ENCODE assay signal across 13 mouse cellular contexts in genomic region chr3:52640250-52641147, GRCm38 (mm10).
DNase-seq lines count a peak whose midpoint lies in the region; ATAC-seq and TF ChIP-seq lines count a peak whose summit lies in the region.
"Had no signal": no experiment of that assay in that cellular context is flagged by ENCODE, and none has a peak within 500 bp of the region (broad histone marks: within the 10 kb centered on the region; RNA-seq: fewer than 3 reads in every experiment).

No protein-coding gene starts in this region.

- no peak overlapping the region for H3K9ac ChIP-seq in kidney, postnatal 0 days (ENCODE audit: low read depth, low read length)
- H3K9ac ChIP-seq in liver, embryonic 14.5 days (replicated peaks): no peak overlapping the region
- H3K9ac ChIP-seq: forebrain, embryonic 15.5 days; hindbrain, embryonic 15.5 days; liver, embryonic 13.5 days had no signal

- peak; percentile 27 for DNase-seq in kidney, postnatal 0 days (ENCODE audit: low spot score)
- DNase-seq in kidney, adult 8-10 months: no peak
- DNase-seq in heart, embryonic 10.5 days (ENCODE audit: low spot score): peak; percentile 77
- DNase-seq in liver, embryonic 14.5 days (ENCODE audit: low read depth in 3 of 3, low spot score in 3 of 3): no peak
- no peak for DNase-seq in adrenal gland, postnatal 4 days (ENCODE audit: low spot score in 2 of 2)
- DNase-seq in left cerebral cortex, postnatal 36 days (ENCODE audit: low spot score in 2 of 2): no peak
- DNase-seq: embryo, embryonic 11 days; liver, embryonic 13.5 days; thymus, postnatal 25 days had no signal

- H3K9me3 ChIP-seq in kidney, postnatal 0 days (replicated peaks; ENCODE audit: low read length): no peaks in the 10 kb centered on the region
- no peaks in the 10 kb centered on the region for H3K9me3 ChIP-seq in heart, embryonic 10.5 days
- no peaks in the 10 kb centered on the region for H3K9me3 ChIP-seq in liver, embryonic 14.5 days (ENCODE audit: control insufficient read depth, low read length)
- H3K9me3 ChIP-seq: forebrain, embryonic 15.5 days; hindbrain, embryonic 15.5 days; liver, embryonic 13.5 days had no signal

- WGBS in kidney, postnatal 0 days: 65% methylated on average over 16 of the region's 16 CpGs
- 35% methylated on average over 16 of the region's 16 CpGs for WGBS in heart, embryonic 10.5 days
- 18% methylated on average over 16 of the region's 16 CpGs for WGBS in liver, embryonic 14.5 days (ENCODE audit: insufficient replicate concordance)

- TF ChIP-seq CTCF in kidney, postnatal 0 days (IDR thresholded peaks at IDR 0.05; ENCODE audit: low read depth): no peak
- no peak for TF ChIP-seq CTCF in cortical plate, adult 2 months (IDR thresholded peaks at IDR 0.05; ENCODE audit: extremely low read depth, insufficient read depth, low read length)
- TF ChIP-seq CTCF in liver, embryonic 14.5 days (IDR thresholded peaks at IDR 0.05; ENCODE audit: low read depth): no peak

- H3K36me3 ChIP-seq in kidney, postnatal 0 days (ENCODE audit: insufficient read depth, low read length): no peaks in the 10 kb centered on the region
- H3K36me3 ChIP-seq in heart, embryonic 10.5 days: no peaks in the 10 kb centered on the region
- no peaks in the 10 kb centered on the region for H3K36me3 ChIP-seq in liver, embryonic 14.5 days (replicated peaks; ENCODE audit: control insufficient read depth, insufficient read depth, low read depth)
- H3K36me3 ChIP-seq: forebrain, embryonic 15.5 days; hindbrain, embryonic 15.5 days; liver, embryonic 13.5 days had no signal

- no peak overlapping the region for H3K4me2 ChIP-seq in kidney, postnatal 0 days (ENCODE audit: low read length)
- H3K4me2 ChIP-seq in liver, embryonic 14.5 days (ENCODE audit: low read depth): no peak overlapping the region
- H3K4me2 ChIP-seq: forebrain, embryonic 15.5 days; hindbrain, embryonic 15.5 days; liver, embryonic 13.5 days had no signal

- intact Hi-C loops in left cerebral cortex, postnatal 36 days (cut with DNase I): loop anchor here (5.0 kb wide), 1 partner anchor 117 kb away; no protein-coding TSS in a partner anchor

- TF ChIP-seq POLR2A in cortical plate, adult 2 months (IDR thresholded peaks at IDR 0.05; ENCODE audit: extremely low read depth, insufficient read depth, low read length): no peak

- no peak for ATAC-seq in kidney, postnatal 0 days (replicated peaks; ENCODE audit: low FRiP score, low read depth)
- ATAC-seq in liver, embryonic 14.5 days (ENCODE audit: insufficient read depth): peak; percentile 31; the same call in 1 of the 2 replicates
- no peak for ATAC-seq in granulocyte monocyte progenitor cell, adult 5-6 weeks (replicated peaks; ENCODE audit: poor library complexity, severe bottlenecking)
- ATAC-seq: forebrain, embryonic 15.5 days had no signal

- no peaks in the 10 kb centered on the region for H3K27me3 ChIP-seq in kidney, postnatal 0 days (ENCODE audit: insufficient read depth, low read length)
- H3K27me3 ChIP-seq in heart, embryonic 10.5 days (ENCODE audit: insufficient read depth, poor library complexity, severe bottlenecking): peaks cover 24% of the 10 kb centered on the region
- no peaks in the 10 kb centered on the region for H3K27me3 ChIP-seq in liver, embryonic 14.5 days (ENCODE audit: control insufficient read depth, insufficient read depth, low read length)
- H3K27me3 ChIP-seq: forebrain, embryonic 15.5 days; hindbrain, embryonic 15.5 days; liver, embryonic 13.5 days had no signal

- H3K4me1 ChIP-seq in kidney, postnatal 0 days (replicated peaks; ENCODE audit: insufficient read depth, low read length): no peaks in the 10 kb centered on the region
- H3K4me1 ChIP-seq in cortical plate, adult 2 months (ENCODE audit: control insufficient read depth, insufficient read depth, low read length): 0 out of 2 replicates have a peak, but pooled peaks cover 1% of the 10 kb centered on the region
- peaks cover 25% of the 10 kb centered on the region for H3K4me1 ChIP-seq in heart, embryonic 10.5 days
- H3K4me1 ChIP-seq in liver, embryonic 14.5 days (replicated peaks; ENCODE audit: control insufficient read depth in 2 of 2, insufficient read depth in 2 of 2, low read length in 1 of 2): peaks cover 0 to 5% of the 10 kb centered on the region in 2 experiments; a peak in 1 of 4 replicates
- H3K4me1 ChIP-seq: liver, embryonic 13.5 days had no signal

- TF ChIP-seq EP300 in liver, embryonic 14.5 days (IDR thresholded peaks at IDR 0.05; ENCODE audit: low read depth): no peak

- H3K27ac ChIP-seq in kidney, postnatal 0 days: no peak overlapping the region; the same call in 1 of the 2 replicates
- H3K27ac ChIP-seq in cortical plate, adult 2 months (ENCODE audit: insufficient read depth, low read length): peak overlapping the region; percentile 74
- H3K27ac ChIP-seq in heart, embryonic 10.5 days: no peak overlapping the region
- H3K27ac ChIP-seq in liver, embryonic 14.5 days: no peak overlapping the region
- H3K27ac ChIP-seq: forebrain, embryonic 15.5 days; hindbrain, embryonic 15.5 days; liver, embryonic 13.5 days had no signal

- H3K4me3 ChIP-seq in kidney, postnatal 0 days (replicated peaks; ENCODE audit: low read depth, low read length): no peak overlapping the region
- H3K4me3 ChIP-seq in cortical plate, adult 2 months (ENCODE audit: insufficient read depth, low read length): no peak overlapping the region
- no peak overlapping the region for H3K4me3 ChIP-seq in heart, embryonic 10.5 days
- no peak overlapping the region for H3K4me3 ChIP-seq in liver, embryonic 14.5 days (ENCODE audit: insufficient read depth in 1 of 2, low read depth in 2 of 2, low read length in 2 of 2)
- H3K4me3 ChIP-seq: forebrain, embryonic 15.5 days; hindbrain, embryonic 15.5 days; liver, embryonic 13.5 days had no signal

Comparison
In these comparisons a context has a peak if more than half of its experiments do, and no peak if none do; other contexts are left out.
1. DNase-seq: peak in kidney, postnatal 0 days (single experiment) and heart, embryonic 10.5 days (single experiment); none in kidney, adult 8-10 months (0 of 2), liver, embryonic 14.5 days (0 of 3), adrenal gland, postnatal 4 days (0 of 2) and left cerebral cortex, postnatal 36 days (0 of 2).